Mouse (Mus musculus): ENCODE measurements around the gene Rcan3.

The Rcan3 gene

DNA sequence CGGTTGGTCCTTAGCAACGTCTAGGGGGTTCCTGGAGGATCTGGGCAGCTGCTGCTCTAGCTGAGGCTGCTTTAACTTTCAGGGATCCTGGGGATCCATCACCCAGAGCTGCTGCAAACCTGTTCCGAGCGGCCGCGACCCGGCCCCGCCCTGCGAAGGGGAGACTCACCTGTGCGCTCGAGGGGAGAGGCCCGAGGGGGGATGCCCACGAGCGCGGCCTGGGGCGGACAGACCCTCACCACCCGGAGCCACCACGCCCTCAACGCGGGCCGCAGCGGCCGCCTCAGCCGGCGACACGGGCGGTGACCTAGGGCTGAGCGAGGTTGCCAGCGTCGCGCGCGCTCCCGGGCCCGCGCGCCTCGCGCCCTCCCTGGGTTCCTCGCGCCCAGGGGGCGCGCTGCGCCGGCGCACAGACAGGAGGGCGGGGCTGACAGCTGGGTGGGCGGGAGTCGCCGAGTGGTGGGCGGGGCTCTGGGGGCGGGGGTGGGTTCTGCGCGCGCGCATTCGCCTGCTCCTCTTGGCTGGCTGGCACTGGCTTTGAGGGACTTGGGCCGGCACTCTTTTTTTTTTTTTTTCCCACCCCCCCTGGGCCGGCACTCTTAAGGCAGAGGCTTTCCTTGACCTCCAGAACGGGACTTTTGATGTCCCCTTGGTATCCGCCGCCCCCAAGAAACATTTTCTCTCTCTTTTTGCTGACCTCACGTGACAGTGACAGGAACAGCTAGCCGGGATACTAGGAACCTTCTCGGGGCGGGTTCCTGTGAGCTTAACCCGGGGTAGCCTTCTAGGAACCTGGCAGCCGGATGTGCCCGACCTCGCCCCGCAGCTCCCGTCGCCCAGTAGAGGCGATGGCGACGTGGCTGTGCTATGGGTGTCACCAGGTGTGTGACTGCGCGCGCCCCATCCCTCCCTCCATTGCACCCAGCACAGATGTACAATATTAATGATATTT lies at the start of gene Rcan3:
TSS of gene Rcan3 (minus strand) at position 411 of the 952 bp plus-strand sequence.
- peak; percentile 74 for DNase-seq (ENCODE audit: low spot score)

DNA sequence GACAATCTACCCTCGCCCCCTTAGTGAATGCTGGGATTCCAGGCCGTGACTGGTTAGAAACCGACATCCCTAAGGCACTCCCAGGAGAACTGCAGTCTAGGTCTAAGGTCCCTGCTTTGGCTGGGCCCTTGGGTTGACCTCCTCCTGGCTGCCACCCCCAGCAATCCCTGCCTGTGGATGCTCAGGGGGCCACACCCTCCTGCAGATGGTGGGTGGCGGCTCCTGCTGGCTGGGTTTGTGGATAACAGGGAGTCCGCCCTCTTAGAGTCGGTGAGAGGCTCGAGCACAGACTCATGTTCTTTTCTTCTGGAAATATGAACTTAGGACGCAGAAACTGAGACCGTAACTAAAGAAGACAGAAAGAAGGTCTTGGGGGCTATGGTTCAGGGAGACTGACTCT lies 46.7 kb upstream of the Rcan3 start:
- no peak for DNase-seq (ENCODE audit: low spot score)

DNA sequence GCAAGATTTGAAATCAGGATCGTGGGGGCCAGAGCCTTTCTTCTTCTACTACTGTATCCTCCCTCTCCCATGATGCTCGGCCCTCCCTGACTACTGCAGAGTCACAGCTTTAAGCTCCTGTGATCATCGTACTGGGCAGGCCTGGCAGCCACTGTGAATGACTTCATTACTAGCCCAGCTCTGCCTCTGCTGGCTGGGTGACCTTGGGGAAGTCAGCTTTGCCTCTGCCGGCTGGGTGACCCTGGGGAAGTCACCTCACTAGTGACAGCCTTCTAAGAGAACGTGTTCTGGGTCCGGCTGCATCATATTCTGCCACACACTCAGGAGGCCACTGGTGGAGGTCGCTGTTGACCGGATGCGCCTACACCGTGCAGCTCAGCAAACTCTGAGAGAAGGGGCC lies 44.2 kb upstream of the Rcan3 start:
- DNase-seq (ENCODE audit: low spot score), result no peak

DNA sequence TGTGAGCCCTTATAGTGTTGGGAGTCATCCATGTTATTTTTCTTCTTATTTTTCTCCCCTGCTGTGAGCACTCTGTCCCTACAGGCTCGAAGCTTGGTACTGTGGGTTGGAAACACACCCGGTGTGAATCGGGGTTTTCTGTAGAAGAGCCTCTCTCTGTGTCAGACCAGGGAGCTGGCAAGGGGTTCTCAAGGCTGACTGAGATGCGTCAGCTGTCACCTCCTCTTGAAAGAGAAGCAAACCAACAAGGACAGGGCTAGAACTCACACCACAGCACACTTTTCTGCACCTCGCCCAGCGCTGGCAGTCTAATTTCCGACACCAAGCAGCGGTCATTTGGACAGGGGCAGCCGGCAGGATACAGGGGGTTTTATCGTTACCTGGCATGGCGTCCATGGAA lies 29.8 kb upstream of the Rcan3 start:
- no peak for DNase-seq (ENCODE audit: low spot score)

DNA sequence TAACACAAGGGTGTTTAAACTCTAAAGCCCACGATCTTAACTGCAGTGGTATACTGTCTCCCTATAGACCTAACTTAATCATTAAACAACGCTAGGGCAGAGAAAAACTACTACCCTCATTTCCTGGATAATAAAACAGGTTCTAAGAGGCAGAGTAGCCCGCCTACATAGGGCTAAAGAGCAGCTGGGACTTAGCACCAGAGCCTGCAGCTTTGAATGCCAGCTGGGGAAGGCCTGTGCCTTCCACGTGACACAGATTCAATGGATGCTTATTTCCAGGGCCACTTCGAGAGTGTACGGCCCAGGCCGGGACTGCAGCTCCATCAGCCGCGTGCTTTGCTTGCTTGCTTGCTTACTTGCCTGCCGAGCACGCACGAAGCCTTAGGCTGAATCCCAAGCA lies 19.9 kb upstream of the Rcan3 start:
- no peak for DNase-seq (ENCODE audit: low spot score)

DNA sequence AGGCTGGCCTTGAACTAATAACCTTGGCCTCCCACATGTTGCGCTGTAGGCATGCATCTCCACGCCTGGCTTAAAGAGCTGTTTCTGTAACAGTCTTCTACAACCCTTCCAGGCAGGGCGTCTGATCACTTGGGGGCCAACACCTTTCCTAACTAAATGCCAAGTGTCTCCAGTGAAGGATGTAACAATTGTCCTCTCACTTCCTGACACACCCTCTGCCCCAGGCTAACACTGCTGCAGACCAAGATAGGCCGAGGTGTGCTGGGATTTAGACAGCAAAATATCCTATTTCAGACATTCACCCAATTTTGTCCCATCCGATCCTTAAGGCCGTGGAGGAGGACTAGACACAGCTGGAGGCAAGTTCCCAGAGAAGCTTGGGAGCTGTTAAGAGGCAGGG lies 19.5 kb upstream of the Rcan3 start:
- DNase-seq (ENCODE audit: low spot score), result no peak

DNA sequence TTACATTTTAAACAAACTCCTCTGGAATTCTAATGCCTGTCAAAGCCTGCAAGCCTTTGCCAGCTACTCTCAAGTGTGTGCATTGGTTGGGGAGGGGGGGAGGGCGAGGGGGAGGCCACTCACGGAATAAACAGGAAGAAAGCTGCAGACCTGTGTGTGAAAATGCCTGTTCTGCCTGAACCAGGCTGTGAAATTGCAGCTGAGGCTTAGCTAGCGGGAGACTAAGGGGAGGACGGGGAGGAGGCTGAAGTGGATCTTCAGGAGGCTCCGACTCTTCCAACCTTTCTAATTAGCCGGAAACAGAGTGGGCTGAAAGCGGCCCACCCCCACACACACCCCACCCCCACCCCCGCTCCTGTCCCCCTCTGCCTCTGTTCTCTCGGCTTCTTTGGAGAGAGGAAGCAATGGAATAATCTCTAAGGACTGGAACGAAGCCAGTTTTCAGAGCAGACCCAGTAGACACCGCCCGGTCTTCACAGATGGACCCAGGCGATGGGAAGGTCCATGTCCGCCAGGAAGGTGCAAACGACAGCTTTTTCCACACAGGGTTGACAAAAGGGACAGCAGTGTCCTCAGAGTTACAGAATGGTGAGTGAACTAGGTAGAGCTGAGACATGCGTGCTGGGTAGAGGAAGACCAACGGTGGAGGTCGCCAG lies 17.8 kb upstream of the Rcan3 start:
- DNase-seq (ENCODE audit: low spot score), result no peak

DNA sequence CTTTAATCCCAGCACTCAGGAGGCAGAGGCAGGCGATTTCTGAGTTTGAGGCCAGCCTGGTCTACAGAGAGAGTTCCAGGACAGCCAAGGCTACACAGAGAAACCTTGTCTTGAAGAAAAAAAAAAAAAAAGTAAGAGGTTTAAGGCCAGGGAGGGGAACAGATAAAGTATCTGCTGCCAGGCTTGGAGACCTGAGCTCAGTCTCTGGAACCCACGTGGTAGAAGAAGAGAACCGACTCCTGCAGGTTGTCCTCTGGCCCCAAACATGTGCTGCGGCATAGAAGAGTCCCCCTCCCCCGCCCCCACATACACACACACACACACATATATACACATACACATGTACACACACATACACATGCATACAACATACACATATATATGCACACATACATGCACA lies 8.8 kb upstream of the Rcan3 start:
- no peak for DNase-seq (ENCODE audit: low spot score)

DNA sequence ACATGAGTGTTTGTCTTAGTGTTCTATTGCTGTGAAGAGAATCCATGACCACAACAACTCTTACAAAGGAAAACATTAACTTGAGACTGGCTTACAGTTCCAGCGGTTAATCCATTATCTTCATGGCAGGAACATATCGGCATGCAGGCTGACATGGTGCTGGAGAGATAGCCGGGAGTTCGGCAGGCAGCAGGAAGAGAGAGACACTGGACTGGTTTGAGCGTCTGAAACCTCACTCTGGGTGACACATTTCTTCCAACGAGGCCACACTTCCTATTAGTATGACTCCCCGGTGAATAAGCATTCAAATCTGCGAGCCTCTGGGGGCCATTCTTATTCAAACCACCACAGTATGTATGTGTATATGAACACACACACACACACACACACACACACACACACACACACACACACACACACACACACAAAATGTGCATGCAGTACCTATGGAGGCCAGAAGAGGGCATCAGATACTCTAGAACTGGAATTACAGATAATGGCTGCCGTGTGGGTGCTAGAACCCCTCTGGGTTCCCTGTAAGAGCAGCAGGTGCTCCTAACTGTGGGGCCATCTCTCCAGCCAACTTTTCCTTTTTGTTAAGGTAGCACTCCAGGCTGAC lies 6.4 kb upstream of the Rcan3 start:
- peak; percentile 58 for DNase-seq (ENCODE audit: low spot score)

DNA sequence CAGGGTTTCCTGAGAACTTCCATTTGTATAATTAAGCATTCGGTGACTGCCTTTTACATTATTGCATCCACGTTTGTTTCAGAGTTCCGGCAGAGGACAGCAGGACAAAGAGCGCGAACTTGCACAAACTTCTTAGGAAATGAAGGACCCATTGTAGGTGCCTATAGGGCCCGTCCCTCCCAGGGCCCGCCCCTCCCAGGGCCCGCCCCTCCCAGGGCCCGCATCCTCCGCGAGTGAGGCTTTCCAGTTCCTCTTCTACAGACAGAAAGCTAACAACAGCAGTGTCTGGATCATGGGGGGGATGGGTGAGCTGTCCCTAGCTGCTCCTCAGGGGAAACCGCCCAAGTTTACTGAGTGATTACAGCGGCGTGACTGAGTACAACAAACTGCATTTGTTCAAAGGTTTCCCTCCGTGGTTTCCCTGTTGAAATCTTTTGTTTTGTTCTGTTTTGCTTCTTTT lies 5.6 kb upstream of the Rcan3 start:
- peak; percentile 75 for DNase-seq (ENCODE audit: low spot score)

DNA sequence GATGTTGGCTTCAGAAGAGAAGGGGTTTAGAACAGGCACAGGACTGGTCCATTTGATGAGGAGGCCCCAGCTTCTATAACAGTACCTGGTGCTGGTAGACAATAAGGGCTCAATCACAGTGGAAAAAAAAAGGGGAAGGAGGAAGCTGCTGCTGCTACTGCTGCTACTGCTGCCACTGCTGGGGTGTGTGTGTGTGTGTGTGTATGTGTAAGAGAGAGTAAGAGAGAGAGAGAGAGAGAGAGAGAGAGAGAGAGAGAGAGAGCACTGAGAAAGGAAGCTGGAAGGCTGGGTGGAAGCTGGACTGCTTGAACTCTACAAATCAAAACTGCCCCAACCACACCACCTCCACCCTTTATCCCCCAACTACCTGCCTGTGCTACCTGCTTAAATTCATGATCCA lies 4.3 kb upstream of the Rcan3 start:
- no peak for DNase-seq (ENCODE audit: low spot score)

DNA sequence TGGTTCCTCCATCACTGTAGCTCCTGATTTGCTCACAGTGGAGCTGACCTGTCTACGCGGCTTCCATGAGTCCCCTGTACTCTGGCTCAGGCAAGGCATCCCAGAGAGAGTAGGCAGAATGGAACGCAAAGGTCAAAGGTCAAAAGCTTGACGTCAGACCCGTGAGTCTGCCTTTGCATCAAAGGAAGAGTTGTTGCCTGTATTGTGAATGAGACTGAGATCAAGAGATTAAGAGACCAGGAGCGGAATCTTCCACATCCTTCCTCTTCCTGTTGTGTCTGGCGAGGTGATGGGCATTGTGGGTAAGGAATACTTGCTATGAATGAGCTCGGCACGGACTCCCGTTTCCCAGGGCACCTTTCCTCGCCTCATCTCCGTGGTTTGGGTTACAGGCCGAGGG lies 2.6 kb upstream of the Rcan3 start:
- peak; percentile 65 for DNase-seq (ENCODE audit: low spot score)

DNA sequence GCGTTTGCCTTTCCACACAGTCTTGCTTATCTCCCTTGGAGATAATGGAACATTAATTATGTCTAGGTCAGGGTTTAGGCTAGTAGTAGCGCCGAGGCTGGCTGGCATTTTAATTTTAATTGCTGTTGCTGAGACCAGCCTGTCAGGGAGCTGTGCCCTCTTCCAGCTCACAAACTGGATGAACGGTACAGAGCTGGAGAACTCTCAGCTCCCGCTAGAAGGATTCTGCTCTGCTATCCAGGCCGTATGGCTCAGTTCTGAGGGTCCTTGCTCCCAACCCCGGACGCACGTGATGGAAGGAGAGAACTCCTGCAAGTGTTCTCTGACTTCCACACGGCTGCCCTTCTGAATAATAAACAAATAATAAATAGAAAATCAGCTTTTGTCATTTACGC lies 739 bp upstream of the Rcan3 start:
- DNase-seq (ENCODE audit: low spot score), result no peak

DNA sequence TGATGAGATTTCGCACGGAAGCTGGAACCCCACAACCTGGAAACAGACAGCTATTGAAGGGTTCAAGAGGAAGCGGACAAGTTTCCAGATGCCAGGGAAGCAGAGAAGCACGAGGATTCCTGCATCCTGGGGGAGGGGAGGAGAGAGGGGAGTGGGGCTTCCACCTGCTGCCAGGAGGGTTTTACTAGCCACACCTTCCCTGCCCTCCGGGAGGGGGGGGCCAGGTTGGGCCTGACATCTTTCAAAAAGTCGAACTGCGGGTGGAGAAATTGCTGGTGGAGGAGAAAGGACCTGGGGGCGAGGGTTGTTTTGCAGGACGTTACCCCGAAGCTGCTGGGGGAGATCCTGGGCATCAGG lies 589 bp downstream of the Rcan3 start:
- DNase-seq (ENCODE audit: low spot score), result no peak

DNA sequence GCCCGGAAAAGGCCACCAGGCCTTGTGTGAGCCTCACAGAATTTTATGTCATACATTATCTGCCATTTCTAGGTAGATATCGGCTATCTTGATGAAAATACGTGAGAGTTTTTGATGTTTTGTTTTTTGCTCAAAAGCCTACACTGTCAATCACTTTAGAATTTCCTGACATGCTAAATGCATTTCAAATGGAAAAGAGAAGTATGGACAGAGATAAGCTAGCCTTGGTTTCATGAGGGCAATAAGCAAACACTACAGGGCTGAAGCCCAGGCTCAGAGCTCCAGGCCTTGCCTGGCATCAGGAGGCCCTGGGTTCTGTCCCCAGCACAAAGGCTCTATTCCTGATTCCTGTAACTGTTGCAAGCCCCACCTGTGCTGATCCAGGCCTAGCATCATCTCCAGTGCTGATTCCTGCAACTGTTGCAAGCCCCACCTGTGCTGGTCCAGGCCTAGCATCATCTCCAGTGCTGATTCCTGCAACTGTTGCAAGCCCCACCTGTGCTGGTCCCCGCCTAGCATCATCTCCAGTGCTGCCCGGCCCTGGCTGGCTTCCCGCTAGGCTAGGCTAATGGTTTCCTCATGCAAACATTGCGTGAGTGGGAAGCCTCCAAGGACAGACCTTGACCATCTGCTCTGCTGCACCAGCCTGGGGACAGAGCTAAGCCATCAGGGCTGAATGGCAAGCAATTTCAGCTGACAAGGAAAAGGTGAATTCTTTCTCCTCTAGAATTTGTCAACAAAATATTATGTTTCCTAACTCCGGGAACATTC lies 3.5 kb downstream of the Rcan3 start:
- DNase-seq (ENCODE audit: low spot score), result no peak

DNA sequence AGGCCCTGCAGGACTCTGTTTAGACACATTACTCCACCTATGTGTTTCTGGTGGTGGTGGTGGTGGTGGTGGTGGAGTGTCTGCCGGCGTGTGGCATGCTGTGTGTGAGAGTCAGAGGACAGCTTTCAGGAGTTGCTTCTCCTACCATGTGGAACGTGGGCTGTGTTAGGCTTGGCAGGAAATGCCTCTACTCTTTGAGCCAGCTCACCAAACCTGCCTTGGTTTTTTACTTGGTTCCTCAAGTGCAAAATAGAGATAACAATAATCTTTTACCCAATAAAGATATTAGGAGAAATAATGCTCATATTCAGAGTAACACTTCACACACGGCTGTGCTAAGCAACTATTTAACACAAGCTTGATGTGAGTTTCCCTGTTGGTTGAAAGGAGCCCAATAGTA lies 4.3 kb downstream of the Rcan3 start:
- no peak for DNase-seq (ENCODE audit: low spot score)

DNA sequence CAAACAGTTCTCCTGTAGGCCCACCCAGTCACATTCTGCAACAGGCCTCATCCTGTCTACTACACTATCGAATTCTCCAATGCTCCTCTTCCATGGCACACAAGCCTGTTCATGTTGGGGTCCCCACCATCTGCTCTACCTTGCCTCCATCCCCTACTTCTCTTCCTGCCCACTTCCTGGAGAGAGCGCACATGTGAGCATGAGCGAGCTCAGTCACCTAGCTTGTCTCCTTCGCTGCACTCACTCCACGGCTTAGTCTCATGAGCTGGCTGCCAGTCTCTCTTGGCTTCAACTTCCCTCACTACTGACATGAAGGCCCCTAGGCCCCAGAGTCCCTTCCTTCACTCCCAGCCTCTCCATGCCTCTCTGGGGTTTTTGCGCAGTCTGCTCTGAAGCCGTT lies 7.1 kb downstream of the Rcan3 start:
- DNase-seq (ENCODE audit: low spot score), result no peak

DNA sequence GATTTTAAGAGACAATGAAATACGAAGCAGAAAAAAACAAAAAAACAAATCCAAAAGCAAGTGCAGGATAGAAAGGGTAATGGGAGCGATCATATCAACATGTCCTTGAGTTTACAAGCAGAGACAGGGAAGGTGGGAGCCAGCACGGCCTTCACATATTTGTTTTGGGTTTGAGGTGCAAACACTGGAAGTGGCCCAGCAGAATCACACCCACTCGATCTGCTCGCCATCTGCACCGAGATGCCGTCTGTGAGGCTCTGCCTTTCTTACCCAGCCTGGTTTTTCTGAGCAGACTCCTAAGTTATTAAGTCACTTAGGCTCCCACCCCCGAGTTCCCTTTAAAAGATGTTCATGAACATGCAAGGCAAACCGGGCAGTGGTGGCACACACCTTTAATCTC lies 8.0 kb downstream of the Rcan3 start:
- no peak for DNase-seq (ENCODE audit: low spot score)

DNA sequence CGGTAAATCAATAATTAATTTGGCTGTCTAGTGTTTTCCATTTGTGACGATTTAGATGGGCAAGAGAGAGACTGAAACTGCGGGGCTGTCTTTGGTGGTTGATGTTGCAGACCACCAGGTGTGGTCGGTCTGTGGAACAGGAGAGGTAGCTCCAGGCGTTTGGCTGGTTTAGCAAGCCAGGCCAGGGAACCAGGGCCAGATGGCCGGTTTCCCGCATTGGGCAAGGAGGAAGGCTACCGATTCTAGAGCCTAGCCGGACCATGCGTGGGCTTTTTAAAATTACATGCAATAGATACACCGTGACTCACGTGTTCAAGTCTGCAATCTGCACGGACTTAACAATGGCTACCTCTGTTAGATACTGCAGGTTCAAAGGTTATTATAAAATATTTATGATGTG lies 12.7 kb downstream of the Rcan3 start:
- DNase-seq (ENCODE audit: low spot score), result no peak

DNA sequence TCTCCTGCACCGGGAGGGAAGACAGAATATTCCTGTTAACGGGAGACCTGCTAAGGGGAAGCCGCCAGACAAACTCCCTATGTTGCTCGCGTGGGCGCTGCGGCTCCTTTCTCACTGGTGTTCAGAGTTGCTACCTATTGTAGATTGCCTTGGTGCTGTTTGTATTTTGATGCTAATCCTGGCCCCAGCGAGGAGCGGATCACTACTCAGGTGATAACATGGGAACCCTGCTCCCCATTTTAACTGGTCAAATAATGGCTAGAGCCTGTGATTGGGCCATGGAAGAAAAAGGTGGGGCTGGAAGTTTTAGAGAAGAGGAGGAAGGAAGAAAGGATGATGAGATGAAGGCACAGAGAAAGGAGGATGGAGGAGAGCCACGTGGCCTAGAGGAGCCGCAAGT lies 13.2 kb downstream of the Rcan3 start:
- DNase-seq (ENCODE audit: low spot score), result no peak

DNA sequence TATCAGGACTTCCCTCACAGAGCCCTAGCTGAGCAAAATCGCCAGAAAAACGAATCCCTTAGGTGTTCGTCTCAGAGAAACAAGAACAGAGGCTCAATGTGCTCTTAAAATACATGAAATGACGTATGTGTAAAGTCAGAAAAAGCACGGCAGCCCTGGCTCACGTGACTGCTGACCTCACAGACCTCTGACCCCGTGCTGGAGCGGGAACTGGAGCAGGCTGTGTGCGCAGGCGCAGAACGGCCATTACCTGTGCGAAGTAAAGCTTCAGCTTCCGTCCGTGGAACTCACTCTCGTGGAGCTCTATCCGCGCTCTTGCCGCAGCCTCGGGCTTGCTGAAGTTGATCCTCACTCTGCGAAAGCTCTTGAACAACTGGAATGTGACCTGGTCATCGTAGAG lies 13.7 kb downstream of the Rcan3 start:
- DNase-seq (ENCODE audit: low spot score), result no peak

DNA sequence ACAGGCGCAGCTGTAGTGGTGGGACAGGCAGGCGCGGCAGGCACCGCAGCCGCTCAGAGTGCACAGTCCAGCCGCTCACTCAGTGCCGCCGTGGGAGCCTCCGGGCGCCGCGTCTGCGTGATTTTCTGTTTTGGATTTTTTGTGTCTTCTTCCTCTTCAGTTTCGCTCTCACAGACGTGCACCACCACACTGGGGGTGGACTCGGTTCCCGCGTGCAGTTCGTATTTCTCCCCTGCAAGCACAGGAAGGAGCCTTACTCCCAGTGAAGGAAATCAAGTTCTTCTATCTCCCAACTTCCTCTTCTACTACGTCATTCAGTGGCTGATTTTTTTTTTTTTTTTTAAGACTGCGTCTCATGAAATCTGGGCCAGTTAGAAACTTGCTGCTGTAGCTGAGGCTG lies 17.3 kb downstream of the Rcan3 start:
- DNase-seq (ENCODE audit: low spot score), result no peak
